Mouse (Mus musculus): ENCODE results near the gene Ambra1.

DNA sequence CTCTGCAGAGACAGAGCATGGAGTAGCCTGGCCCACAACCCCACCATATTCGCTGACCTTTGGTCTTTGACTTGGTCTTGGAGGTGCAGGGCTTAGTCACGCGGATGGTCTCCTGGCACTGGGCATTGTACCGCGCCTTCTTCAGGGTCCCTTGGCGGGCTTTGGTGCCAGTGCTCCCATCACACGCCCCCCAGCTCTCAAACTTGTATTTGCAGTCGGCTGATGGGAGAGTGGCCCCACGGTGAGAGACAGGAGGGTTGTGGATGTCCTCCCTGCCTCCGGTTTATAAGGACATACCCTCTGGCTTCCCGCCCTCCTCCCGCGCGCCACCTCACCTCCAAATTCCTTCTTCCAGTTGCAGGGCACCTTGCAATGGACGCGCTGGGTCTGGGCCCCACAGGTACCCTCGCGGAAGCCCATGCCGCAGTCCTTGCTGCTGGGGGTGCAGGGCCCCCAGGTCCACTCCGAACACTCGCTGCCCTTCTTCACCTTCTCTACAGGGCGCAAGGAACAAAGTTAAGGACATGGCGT lies 200.9 kb downstream of the Ambra1 start:
- TF ChIP-seq CTCF (IDR thresholded peaks at IDR 0.05; ENCODE audit: borderline replicate concordance, insufficient read depth, low read depth, low read length) = no peak
- no peak for TF ChIP-seq POLR2A (IDR thresholded peaks at IDR 0.05; ENCODE audit: borderline replicate concordance, insufficient read depth, low read length)
